Mouse (Mus musculus): ENCODE results near the gene Mctp2. TPM values are rescaled to one million over a fixed set of nuclear protein-coding genes. Genes with fewer than 3 reads are reported as not detected.

The Mctp2 gene
- polyA plus RNA-seq, 1 experiment = 0.34 TPM

DNA sequence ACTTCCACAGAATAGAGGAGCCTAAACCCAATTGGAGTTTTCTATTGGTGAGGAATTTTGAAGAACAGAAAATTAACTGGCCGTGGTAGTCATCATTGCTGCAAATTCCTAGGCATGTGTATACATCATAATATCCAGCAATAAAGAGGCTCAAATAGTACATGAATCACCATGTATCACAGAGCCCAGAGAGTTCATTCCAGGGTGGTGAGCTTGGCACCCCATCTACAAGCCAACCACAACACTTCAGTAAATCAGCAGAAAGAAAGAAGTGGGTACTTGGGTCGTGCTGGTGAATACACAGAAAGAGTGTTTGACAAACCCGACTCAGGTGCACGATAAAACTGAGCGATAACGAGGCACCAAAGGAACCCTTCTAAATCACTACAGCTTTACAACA lies 207.8 kb downstream of the Mctp2 start:
- 92% methylated on average over 6 of the region's 6 CpGs for WGBS
- peaks cover 1% of the 10 kb centered on the region; the same call in 1 of the 2 replicates for H3K36me3 ChIP-seq (ENCODE audit: control insufficient read depth, insufficient read depth, low read length)
- H3K27me3 ChIP-seq (ENCODE audit: control insufficient read depth, insufficient read depth, low read length) = no peaks in the 10 kb centered on the region
- no peak for TF ChIP-seq POLR2A (IDR thresholded peaks at IDR 0.05; ENCODE audit: low read depth, low read length)
- TF ChIP-seq CTCF (IDR thresholded peaks at IDR 0.05; ENCODE audit: extremely low read depth, insufficient read length, insufficient replicate concordance, low read depth, low read length) = no peak
- H3K27ac ChIP-seq (ENCODE audit: insufficient read depth, low read depth, low read length) = no peak overlapping the region
- H3K4me3 ChIP-seq (ENCODE audit: low read depth, low read length) = no peak overlapping the region
- H3K4me1 ChIP-seq (ENCODE audit: control insufficient read depth, insufficient read depth, insufficient read length, low read length) = no peaks in the 10 kb centered on the region

GRCm38 (mm10) chr7:72096973-72097372 lies 209.4 kb downstream of the Mctp2 start:
- TF ChIP-seq POLR2A (IDR thresholded peaks at IDR 0.05; ENCODE audit: low read depth, low read length) = no peak
- TF ChIP-seq CTCF (IDR thresholded peaks at IDR 0.05; ENCODE audit: extremely low read depth, insufficient read length, insufficient replicate concordance, low read depth, low read length) = no peak
- H3K4me3 ChIP-seq (ENCODE audit: low read depth, low read length) = no peak overlapping the region
- WGBS = 55% methylated on average over 1 of the region's 1 CpGs
- H3K36me3 ChIP-seq (ENCODE audit: control insufficient read depth, insufficient read depth, low read length) = 0 out of 2 replicates have a peak, but pooled peaks cover 1% of the 10 kb centered on the region
- no peaks in the 10 kb centered on the region for H3K27me3 ChIP-seq (ENCODE audit: control insufficient read depth, insufficient read depth, low read length)
- no peak overlapping the region for H3K27ac ChIP-seq (ENCODE audit: insufficient read depth, low read depth, low read length)
- H3K4me1 ChIP-seq (ENCODE audit: control insufficient read depth, insufficient read depth, insufficient read length, low read length) = no peaks in the 10 kb centered on the region

GRCm38 (mm10) chr7:72096433-72096832 lies 210.0 kb downstream of the Mctp2 start:
- Histone ChIP-seq H3K4me1 (ENCODE audit: control insufficient read depth, insufficient read depth, insufficient read length, low read length) (no peaks in the 10 kb centered on the region), H3K27ac (ENCODE audit: insufficient read depth, low read depth, low read length) (no peak overlapping the region), H3K4me3 (ENCODE audit: low read depth, low read length) (no peak overlapping the region), H3K27me3 (ENCODE audit: control insufficient read depth, insufficient read depth, low read length) (no peaks in the 10 kb centered on the region), H3K36me3 (ENCODE audit: control insufficient read depth, insufficient read depth, low read length) (0 out of 2 replicates have a peak, but pooled peaks cover 1% of the 10 kb centered on the region)
- no peak for TF ChIP-seq CTCF (IDR thresholded peaks at IDR 0.05; ENCODE audit: extremely low read depth, insufficient read length, insufficient replicate concordance, low read depth, low read length)
- no peak for TF ChIP-seq POLR2A (IDR thresholded peaks at IDR 0.05; ENCODE audit: low read depth, low read length)
- WGBS = 96% methylated on average over 3 of the region's 3 CpGs

DNA sequence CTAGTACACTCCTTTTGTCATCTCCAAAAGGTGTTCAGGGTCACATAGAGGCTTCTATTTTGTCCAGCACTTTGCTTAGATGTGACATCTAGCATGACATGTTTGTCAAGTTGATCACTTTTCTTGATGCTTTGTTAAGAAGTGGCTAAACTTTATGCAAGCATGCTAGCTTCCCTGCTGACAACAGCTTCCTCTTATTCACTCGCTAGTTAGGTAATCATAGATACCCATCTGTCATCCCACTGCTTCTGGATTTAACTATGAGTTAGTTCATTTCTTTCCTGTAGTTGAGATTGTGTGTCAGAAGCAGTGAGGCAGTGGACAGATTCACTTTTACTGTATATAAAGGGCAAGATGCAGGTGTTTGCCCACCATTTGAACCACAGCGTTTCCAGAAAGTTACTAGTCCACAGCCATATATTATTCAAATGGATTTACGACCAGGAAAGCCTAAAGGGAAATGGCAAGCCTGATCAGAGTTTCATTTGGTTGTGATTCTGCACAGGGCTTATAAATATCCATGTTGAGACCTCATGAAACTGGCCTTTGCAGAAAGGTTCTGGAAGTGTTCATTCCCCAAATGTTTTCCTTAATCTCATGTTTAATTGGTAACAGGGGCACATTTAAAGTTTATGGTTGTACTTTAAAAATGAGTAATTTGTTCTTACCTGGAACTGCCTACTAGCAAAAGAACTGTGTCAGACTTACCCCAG lies 216.8 kb downstream of the Mctp2 start:
- Histone ChIP-seq H3K4me3 (ENCODE audit: low read depth, low read length) (no peak overlapping the region), H3K27ac (ENCODE audit: insufficient read depth, low read depth, low read length) (no peak overlapping the region), H3K36me3 (ENCODE audit: control insufficient read depth, insufficient read depth, low read length) (no peaks in the 10 kb centered on the region), H3K27me3 (ENCODE audit: control insufficient read depth, insufficient read depth, low read length) (no peaks in the 10 kb centered on the region), H3K4me1 (ENCODE audit: control insufficient read depth, insufficient read depth, insufficient read length, low read length) (no peaks in the 10 kb centered on the region)
- 73% methylated on average over 3 of the region's 3 CpGs for WGBS
- TF ChIP-seq CTCF (IDR thresholded peaks at IDR 0.05; ENCODE audit: extremely low read depth, insufficient read length, insufficient replicate concordance, low read depth, low read length) (no peak), POLR2A (IDR thresholded peaks at IDR 0.05; ENCODE audit: low read depth, low read length) (no peak)

- H3K36me3 ChIP-seq (ENCODE audit: control insufficient read depth, insufficient read depth, low read length) = 0 out of 2 replicates have a peak, but pooled peaks cover 1% of the 10 kb centered on the region
- H3K4me3 ChIP-seq (ENCODE audit: low read depth, low read length) = no peak overlapping the region
- TF ChIP-seq POLR2A (IDR thresholded peaks at IDR 0.05; ENCODE audit: low read depth, low read length) = no peak
- TF ChIP-seq CTCF (IDR thresholded peaks at IDR 0.05; ENCODE audit: extremely low read depth, insufficient read length, insufficient replicate concordance, low read depth, low read length) = no peak
- WGBS = 74% methylated on average over 1 of the region's 1 CpGs
- H3K27me3 ChIP-seq (ENCODE audit: control insufficient read depth, insufficient read depth, low read length) = no peaks in the 10 kb centered on the region
- no peaks in the 10 kb centered on the region for H3K4me1 ChIP-seq (ENCODE audit: control insufficient read depth, insufficient read depth, insufficient read length, low read length)
- no peak overlapping the region for H3K27ac ChIP-seq (ENCODE audit: insufficient read depth, low read depth, low read length)
Measured at GRCm38 (mm10) chr7:72080705-72081104, 225.7 kb downstream of the Mctp2 start.

DNA sequence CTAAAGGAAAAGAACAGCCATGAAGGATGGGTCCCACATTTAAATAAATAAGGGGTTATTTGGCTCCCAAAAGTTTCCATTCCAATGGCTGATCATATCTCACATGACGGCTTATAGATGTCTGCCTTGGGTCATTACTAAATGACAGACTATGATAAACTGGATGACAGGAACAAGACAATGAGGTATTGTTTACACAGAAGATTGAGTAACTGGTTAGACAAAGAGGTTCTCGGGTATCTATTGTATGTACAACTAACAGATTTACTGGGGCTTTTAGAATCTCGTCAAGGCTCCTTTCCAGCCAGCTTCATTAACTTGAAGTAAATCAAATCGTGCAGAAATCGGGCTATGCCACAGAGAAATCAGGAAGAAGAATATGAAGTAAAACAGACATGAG lies 227.5 kb downstream of the Mctp2 start:
- Histone ChIP-seq H3K4me3 (ENCODE audit: low read depth, low read length) (no peak overlapping the region), H3K36me3 (ENCODE audit: control insufficient read depth, insufficient read depth, low read length) (0 out of 2 replicates have a peak, but pooled peaks cover 1% of the 10 kb centered on the region), H3K27ac (ENCODE audit: insufficient read depth, low read depth, low read length) (no peak overlapping the region), H3K4me1 (ENCODE audit: control insufficient read depth, insufficient read depth, insufficient read length, low read length) (no peaks in the 10 kb centered on the region), H3K27me3 (ENCODE audit: control insufficient read depth, insufficient read depth, low read length) (no peaks in the 10 kb centered on the region)
- WGBS = 74% methylated on average over 5 of the region's 5 CpGs
- TF ChIP-seq POLR2A (IDR thresholded peaks at IDR 0.05; ENCODE audit: low read depth, low read length) (no peak), CTCF (IDR thresholded peaks at IDR 0.05; ENCODE audit: extremely low read depth, insufficient read length, insufficient replicate concordance, low read depth, low read length) (no peak)

DNA sequence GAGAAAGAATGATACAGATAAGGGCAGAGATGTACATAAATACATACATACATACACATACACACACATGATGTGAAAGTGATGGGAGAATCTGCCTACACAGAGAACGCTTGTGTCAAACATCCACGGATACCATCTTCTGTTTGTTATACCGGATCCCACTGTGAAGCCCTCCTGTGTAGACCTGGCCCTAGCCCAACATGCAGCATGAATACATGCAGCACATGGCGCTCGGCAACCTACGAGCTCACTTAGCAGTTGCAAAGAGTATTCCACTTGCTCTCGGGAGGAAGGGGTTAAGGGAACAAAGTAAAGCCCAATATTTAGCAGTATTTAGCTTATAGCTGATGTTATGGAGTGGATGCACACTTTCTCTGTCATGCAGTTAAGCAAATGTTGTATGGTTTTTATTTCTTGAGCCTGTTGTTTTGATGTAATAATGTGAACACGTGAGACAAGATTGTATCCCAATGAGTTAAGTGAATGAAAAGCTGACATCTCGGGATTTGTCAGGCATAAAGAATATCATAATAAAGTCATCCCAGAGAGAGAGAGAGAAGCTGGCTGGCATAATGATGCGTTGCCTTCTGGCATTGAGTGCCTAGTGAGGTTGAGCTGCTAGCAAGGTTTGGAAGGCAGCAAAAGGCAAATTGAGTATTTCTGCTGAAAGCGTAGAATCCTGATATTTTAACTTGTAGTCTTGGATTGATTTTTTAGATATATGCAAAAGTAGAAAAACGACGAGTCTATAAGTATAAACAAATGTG lies 234.8 kb downstream of the Mctp2 start:
- Histone ChIP-seq H3K4me3 (ENCODE audit: low read depth, low read length) (no peak overlapping the region), H3K27ac (ENCODE audit: insufficient read depth, low read depth, low read length) (no peak overlapping the region), H3K4me1 (ENCODE audit: control insufficient read depth, insufficient read depth, insufficient read length, low read length) (no peaks in the 10 kb centered on the region), H3K27me3 (ENCODE audit: control insufficient read depth, insufficient read depth, low read length) (no peaks in the 10 kb centered on the region), H3K36me3 (ENCODE audit: control insufficient read depth, insufficient read depth, low read length) (no peaks in the 10 kb centered on the region)
- 84% methylated on average over 13 of the region's 13 CpGs for WGBS
- TF ChIP-seq POLR2A (IDR thresholded peaks at IDR 0.05; ENCODE audit: low read depth, low read length) (no peak), CTCF (IDR thresholded peaks at IDR 0.05; ENCODE audit: extremely low read depth, insufficient read length, insufficient replicate concordance, low read depth, low read length) (no peak)
